Mouse (Mus musculus): ENCODE results near the gene Adra1d.

- TF ChIP-seq CTCF (IDR thresholded peaks at IDR 0.05; ENCODE audit: low read depth) (no peak), EP300 (IDR thresholded peaks at IDR 0.05; ENCODE audit: low read depth) (no peak)
These were observed 13.8 kb downstream of the Adra1d start for GRCm38 (mm10) chr2:131548330-131548729.

Data from heart, postnatal 0 days (tissue).